Mouse (Mus musculus) lung, adult 2 months (tissue): ENCODE results near the gene Gm20388. TPM values are rescaled to one million over a fixed set of nuclear protein-coding genes. Genes with fewer than 3 reads are reported as not detected.

Experiments
- DNase-seq: peaks from one replicate; pipeline ENCODE4 v3.0.0; 2022
- H3K4me1 ChIP-seq: fragments of 200-500 bp; 2 replicates; pipeline ENCODE4 v1.6.1; 2011; ENCODE audit warnings: low read length; ENCODE audit not compliant: control insufficient read depth, insufficient read depth
- H3K4me3 ChIP-seq: fragments of 200-500 bp; replicated peaks from 2 replicates; pipeline ENCODE3; 2011; ENCODE audit warnings: low read depth, mild to moderate bottlenecking, control low read depth, low read length; ENCODE audit errors: extremely low read depth
- CTCF ChIP-seq: fragments of 200-500 bp; IDR thresholded peaks from 2 replicates; pipeline ENCODE4 v1.5.1; 2011; ENCODE audit warnings: mild to moderate bottlenecking, low read length, control low read depth; ENCODE audit not compliant: insufficient read depth
- POLR2A ChIP-seq: fragments of 200-500 bp; IDR thresholded peaks from 2 replicates; pipeline ENCODE4 v1.6.1; 2011; ENCODE audit warnings: low read depth, mild to moderate bottlenecking, control low read depth, low read length, borderline replicate concordance; ENCODE audit errors: extremely low read depth
- WGBS: fragments of 180-500 bp; shearing (Covaris S2); methylation state at CpG from one replicate; pipeline ENCODE4 v1.1.7; 2018; 5-methylcytosine and 5-hydroxymethylcytosine counted together
- polyA plus RNA-seq: library from polyadenylated mRNA; depleted of rRNA; stranded (reverse); fragments of >200 nt; gene quantifications from 2 replicates; pipeline ENCODE4 v1.2.3, GENCODE M21; 2012

Gene Gm20388
- polyA plus RNA-seq, 1 experiment = 67.8 TPM

DNA sequence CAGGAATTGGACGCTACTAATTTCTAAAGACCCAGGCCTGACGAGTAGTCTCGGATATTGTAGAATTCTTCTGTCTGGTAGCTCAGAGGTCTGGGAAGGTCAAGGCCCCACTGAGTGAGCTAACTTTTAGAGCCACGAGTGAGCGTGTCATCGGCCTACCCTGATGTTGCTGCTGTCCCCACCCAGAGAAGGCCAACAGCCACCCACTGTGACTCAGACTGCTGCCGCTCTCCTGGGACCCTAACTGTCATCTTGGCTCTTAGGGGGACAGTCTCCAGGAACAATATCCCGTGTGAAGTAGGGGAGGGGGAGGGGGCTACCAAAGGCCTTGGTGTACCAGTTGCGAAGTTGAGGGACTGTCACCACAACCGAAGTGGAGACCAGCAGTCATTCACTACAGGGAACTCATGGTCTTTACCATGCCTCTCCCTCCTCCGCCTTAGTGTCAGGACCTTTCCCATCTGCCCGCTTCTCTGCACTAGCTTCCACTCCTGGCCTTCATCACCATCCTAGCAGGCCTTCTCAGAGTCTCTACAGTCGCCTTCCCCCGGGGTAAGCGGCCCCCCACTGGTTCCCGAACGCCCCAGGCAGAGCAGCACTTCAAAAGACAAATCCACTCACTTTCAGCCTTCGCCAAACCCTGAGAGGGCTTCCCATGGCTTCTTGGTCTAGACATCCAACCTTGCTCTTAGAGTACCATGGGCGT lies 2036.6 kb downstream of the Gm20388 start:
- peaks cover 7% of the 10 kb centered on the region; the same call in 1 of the 2 replicates for H3K4me1 ChIP-seq
- no peak for DNase-seq
- 43% methylated on average over 19 of the region's 19 CpGs for WGBS
- peak overlapping the region; percentile 22 for H3K4me3 ChIP-seq
- TF ChIP-seq CTCF (no peak), POLR2A (no peak)

DNA sequence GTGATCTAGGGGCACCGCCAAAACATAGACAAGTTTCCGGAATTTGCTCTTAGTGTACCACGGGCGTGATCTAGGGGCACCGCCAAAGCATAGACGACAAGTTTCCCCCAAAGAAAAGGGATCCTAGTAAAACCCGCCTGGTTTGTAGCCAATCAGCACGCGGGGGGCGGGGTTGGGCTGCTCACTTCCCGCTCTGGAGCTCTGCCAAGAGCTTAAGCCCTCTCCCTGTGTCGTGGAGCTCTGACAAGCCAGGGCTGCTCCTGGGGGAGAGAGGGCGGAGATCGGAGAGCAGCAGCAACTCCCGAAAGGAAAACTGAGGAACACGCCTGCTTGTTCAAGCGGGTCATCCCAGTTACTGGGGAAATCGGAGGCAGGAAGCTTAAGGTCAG lies 2037.1 kb downstream of the Gm20388 start:
- Histone ChIP-seq H3K4me3 (peak overlapping the region; percentile 59), H3K4me1 (peaks cover 7% of the 10 kb centered on the region; the same call in 1 of the 2 replicates)
- peak; percentile 84 for DNase-seq
- 1% methylated on average over 18 of the region's 18 CpGs for WGBS
- 0 out of 2 replicates have a peak, but pooled peaks have one; percentile 34 for TF ChIP-seq POLR2A
- TF ChIP-seq CTCF = no peak

DNA sequence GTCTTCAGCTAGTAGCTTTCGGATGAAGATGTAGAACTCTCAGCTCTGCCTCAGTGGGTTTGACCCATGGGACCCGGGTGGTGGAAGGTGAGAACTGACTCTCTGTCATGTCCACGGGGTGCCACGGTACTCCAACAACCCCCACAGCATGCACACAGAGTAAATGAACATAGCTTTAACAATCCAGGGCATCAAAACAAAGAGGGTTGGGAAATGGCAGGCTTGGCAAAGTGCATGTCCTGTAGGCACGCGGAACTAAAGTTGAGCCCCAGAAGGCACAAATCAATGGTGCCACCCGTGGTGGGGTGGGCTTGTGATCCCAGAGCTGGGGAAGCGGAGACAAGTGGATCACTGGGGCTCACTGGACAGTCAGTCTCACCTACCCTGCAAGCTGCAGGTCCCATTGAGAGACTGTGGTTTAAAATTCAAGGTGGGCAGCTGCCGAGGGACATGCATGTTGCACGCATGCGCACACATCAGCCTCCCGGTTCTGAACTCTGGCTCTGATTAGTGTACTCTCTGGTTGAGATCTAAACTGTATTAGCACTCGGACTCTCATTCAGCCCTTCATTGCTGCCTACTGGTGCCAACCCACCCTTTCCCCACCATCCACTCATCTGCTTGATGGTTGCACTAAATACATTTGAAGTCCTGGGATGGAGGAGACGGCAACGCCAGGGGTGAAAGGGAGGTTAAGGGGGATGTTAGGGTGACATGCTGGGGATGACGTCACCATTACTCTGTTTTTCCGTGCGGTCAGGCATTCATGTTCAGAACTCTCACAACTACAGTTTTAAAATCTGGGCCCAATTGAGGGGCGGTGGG lies 2037.9 kb downstream of the Gm20388 start:
- TF ChIP-seq CTCF (no peak), POLR2A (no peak)
- no peak for DNase-seq
- peak overlapping the region; percentile 59 for H3K4me3 ChIP-seq
- peaks cover 7% of the 10 kb centered on the region; the same call in 1 of the 2 replicates for H3K4me1 ChIP-seq
- WGBS = 52% methylated on average over 19 of the region's 19 CpGs

DNA sequence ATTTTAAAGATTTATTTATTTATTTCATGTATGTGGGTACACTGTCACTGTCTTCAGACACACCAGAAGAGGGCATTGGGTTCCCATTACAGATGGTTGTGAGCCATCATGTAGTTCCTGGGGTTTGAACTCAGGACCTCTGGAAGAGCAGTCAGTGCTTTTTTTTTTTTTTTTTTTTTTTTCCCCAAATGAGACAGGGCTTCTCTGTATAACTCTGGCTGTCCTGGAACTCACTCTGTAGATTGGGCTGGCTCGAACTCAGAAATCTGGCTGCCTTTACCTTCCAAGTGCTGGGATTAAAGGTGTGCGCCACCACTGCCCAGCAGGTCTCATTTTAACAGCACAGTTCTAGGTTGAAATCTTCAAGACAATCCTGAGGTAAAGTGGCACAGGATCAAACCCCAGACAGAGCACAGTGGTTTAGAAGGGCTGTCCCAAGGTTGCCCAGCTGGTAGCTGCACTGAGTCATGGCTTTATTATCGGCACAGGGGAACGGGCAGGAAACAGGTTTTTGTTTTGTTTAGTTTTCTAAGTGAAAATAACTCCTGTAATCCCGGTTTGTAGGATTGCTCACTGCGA lies 2038.7 kb downstream of the Gm20388 start, which contains the start of gene Banp:
Banp (plus strand) TSS at position 529 of the 579 bp plus-strand sequence.
- peaks cover 7% of the 10 kb centered on the region; the same call in 1 of the 2 replicates for H3K4me1 ChIP-seq
- WGBS = 42% methylated on average over 6 of the region's 6 CpGs
- TF ChIP-seq POLR2A = no peak
- TF ChIP-seq CTCF = no peak
- H3K4me3 ChIP-seq = peak within 1 kb of the TSS; percentile 93
- no peak for DNase-seq

DNA sequence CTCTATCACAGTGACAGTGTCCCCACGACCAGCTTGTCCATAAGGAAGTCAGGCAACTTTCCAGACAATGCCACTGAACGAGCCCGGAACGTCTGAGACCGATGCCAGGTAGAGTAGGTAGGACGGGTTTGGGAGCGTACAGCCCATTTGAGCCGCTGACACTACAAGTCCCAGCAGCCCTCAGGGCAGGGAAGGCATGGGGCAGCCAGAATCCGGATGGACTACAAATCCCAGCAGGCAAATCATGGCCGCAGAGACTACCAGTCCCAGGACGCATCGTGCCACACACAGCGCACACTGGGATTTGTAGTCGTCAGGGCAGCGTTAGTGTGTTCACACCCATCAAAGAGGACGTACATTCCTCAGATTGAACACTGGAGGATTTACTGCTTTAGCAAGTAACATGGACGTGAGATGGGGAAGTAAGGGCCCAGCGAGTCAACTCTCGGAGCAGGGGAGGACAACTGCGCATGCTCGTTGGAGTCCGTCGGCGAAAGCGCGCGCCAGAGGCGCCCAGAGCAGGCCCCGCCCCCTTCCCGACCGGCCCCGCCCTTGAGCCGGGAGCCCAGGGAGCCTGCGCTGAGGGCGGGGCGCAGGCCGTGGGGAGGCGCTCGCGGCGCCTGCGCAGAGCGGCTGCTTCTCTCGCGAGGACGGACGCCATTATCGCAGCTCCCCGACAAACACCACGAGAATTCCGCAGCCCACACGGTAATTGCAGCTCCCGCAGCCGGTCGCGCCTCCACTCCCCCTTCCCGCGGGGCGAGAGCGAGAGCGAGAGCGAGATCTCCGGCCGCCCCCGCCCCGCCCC lies 2039.5 kb downstream of the Gm20388 start:
- TF ChIP-seq POLR2A (peak; percentile 80), CTCF (no peak)
- H3K4me3 ChIP-seq = peak overlapping the region; percentile 93
- under 1% methylated on average over 65 of the region's 66 CpGs for WGBS
- H3K4me1 ChIP-seq = peaks cover 7% of the 10 kb centered on the region; the same call in 1 of the 2 replicates
- DNase-seq = peak; percentile 99

DNA sequence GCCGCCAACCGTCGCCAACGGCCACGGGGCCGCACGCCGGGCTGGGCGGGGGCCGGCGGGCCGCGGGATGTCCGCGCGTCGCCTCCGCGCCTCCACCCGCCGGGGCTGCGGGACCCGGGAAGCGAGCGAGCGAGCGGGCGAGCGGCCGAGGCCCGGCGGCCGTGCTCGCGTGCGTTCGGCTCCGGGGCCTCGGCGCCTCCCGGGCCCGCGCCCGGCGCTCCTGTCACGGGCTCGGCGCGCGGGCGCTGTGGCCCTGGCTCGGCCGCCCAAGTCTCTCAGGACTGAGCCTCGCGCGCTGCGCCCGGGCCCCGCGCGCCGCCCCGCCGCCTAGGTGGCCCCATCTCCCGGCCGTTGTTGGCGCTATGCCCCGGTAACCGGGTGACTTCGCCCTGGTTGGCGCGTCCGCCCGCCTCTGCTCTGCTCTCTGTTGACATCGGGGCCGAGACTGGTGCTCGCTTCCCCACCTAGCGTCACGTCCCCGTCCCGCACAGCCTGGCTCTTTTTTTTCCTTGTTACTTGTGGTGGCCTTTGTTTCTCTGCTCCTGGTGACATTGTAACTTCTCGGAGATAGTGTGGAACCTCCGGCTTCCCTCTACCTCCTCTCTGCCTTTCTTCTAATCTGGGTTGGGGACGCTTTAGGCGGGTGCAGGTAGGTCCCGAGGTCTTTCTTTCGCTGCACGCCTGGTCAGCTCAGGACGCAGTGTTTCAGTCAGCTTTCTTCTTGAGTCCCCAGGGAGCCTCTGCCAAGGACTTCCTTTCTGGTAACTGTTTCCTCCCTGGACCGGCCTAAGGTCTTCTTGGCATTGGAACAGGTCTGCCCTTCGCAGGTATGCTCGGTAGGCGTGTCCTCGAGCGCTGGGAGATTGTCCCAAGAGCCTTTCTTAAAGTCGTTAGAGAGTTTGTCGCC lies 2040.4 kb downstream of the Gm20388 start:
- no peak for TF ChIP-seq CTCF
- TF ChIP-seq POLR2A = peak; percentile 70; the same call in 1 of the 2 replicates
- peak; percentile 51 for DNase-seq
- H3K4me1 ChIP-seq = peaks cover 7% of the 10 kb centered on the region; the same call in 1 of the 2 replicates
- peak overlapping the region; percentile 91 for H3K4me3 ChIP-seq
- under 1% methylated on average over 96 of the region's 97 CpGs for WGBS

DNA sequence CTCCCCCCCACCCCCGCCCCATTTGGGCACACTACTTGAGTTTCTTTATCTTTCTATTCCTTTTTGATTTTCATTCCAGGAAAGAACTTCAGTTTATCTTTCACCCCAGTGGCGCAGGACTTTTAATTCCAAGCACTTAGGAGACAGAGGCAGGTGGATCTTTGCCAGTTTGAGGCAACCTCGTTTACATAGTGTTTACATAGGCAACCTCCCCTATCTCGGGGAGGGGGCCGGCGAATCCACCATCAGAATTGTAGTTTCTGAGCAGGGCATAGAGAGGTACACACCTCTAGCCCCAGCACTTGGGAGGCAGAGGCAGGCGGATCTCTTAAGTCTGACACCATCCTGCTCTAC lies 2041.0 kb downstream of the Gm20388 start:
- TF ChIP-seq POLR2A (no peak), CTCF (no peak)
- 16% methylated on average over 7 of the region's 7 CpGs for WGBS
- H3K4me1 ChIP-seq = peaks cover 7% of the 10 kb centered on the region; the same call in 1 of the 2 replicates
- DNase-seq = no peak
- no peak overlapping the region for H3K4me3 ChIP-seq

DNA sequence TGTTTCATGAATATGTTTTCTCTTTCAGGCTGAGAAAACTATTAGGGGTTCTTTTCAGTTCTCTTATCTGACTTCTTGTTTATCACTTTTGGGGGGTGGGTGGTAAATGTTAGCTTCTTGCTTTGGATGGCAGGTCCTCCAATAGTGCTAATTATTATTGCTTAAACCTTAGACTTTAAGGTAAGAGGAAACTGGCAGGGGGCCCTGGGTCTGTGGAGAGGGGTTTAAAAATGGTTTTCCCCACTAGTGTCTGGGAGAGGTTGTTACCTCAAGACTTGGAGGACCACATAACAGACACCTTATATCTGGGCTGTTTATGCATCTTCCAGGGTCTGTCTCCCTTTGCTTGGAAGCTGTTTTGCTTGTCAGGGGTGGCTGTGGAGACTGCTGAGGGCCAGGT lies 2041.5 kb downstream of the Gm20388 start:
- no peak for TF ChIP-seq POLR2A
- no peak for TF ChIP-seq CTCF
- Histone ChIP-seq H3K4me1 (peaks cover 7% of the 10 kb centered on the region; the same call in 1 of the 2 replicates), H3K4me3 (no peak overlapping the region)
- no peak for DNase-seq

DNA sequence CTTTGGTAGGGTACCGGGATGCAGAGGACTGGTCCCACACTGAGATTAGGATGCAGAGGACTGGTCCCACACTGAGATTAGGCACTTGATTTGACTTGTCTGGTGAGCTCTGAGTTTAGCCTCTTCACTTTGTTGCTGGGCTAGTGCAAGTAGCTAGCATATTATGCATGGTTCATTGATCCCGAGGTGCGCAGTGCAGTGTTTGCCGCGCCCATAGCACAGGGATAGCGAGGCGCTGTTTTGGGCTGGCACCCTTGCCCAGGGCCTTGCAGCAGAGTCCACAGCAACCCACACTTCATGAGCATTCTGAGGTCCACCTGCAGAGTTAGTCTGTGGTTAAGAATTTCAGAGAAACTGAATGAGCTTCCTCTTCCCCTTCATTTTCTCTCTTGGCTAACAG lies 2042.2 kb downstream of the Gm20388 start:
- TF ChIP-seq POLR2A = no peak
- TF ChIP-seq CTCF = no peak
- DNase-seq = no peak
- WGBS = 92% methylated on average over 7 of the region's 7 CpGs
- H3K4me1 ChIP-seq = peaks cover 6% of the 10 kb centered on the region; the same call in 1 of the 2 replicates
- H3K4me3 ChIP-seq = no peak overlapping the region
